Mouse (Mus musculus) stomach, embryonic 15.5 days (tissue): ENCODE results near the gene Hmgcll1. TPM values are rescaled to one million over a fixed set of nuclear protein-coding genes. Genes with fewer than 3 reads are reported as not detected.
A peak's percentile ranks its signal among the peaks of the same experiment; 100 is the strongest.
"Not testable (repeated sequence)": the region's sequence is repeated elsewhere in the genome, so short reads cannot be mapped to it uniquely, and the experiment has no call there.

Experiments
- ATAC-seq: fragments of 200-750 bp; cut with Nextera tagmentation; 2 replicates; pipeline ENCODE4 v1.8.0; 2017; ENCODE audit warnings: low read depth, moderate number of reproducible peaks, moderate TSS enrichment; ENCODE audit not compliant: insufficient read depth, low FRiP score
- H3K27ac ChIP-seq: fragments of 300-500 bp; sonication (generic); 2 replicates; pipeline ENCODE4 v1.5.1; 2015; ENCODE audit warnings: mild to moderate bottlenecking, inconsistent platforms
- H3K27me3 ChIP-seq: fragments of 300-500 bp; sonication (generic); replicated peaks from 2 replicates; pipeline ENCODE4 v1.6.1; 2015; ENCODE audit warnings: inconsistent platforms
- H3K36me3 ChIP-seq: fragments of 300-500 bp; sonication (generic); 2 replicates; pipeline ENCODE4 v1.6.1; 2015; ENCODE audit warnings: inconsistent platforms
- H3K4me1 ChIP-seq: fragments of 300-500 bp; sonication (generic); 2 replicates; pipeline ENCODE4 v1.6.1; 2015; ENCODE audit warnings: inconsistent platforms
- H3K4me2 ChIP-seq: fragments of 300-500 bp; sonication (generic); 2 replicates; pipeline ENCODE4 v1.6.1; 2015; ENCODE audit warnings: mild to moderate bottlenecking, inconsistent platforms
- H3K4me3 ChIP-seq: fragments of 300-500 bp; sonication (generic); replicated peaks from 2 replicates; pipeline ENCODE4 v1.5.1; 2015; ENCODE audit warnings: inconsistent platforms
- H3K9ac ChIP-seq: fragments of 300-500 bp; sonication (generic); 2 replicates; pipeline ENCODE4 v1.6.1; 2015; ENCODE audit warnings: inconsistent platforms
- H3K9me3 ChIP-seq: fragments of 300-500 bp; sonication (generic); 2 replicates; pipeline ENCODE4 v1.6.1; 2016; ENCODE audit warnings: inconsistent platforms
- WGBS: fragments of 180-500 bp; shearing (Covaris S2); methylation state at CpG from one replicate; pipeline ENCODE4 v1.1.7; 2015; 5-methylcytosine and 5-hydroxymethylcytosine counted together
- polyA plus RNA-seq: library from polyadenylated mRNA; unstranded; fragments of >200 nt; fragmentation: Nextera tagmentation; extraction: Ambion mirVana; gene quantifications from 2 replicates; pipeline ENCODE4 v1.2.1, GENCODE M21; 2015

Gene Hmgcll1
- polyA plus RNA-seq, 1 experiment from 2014 or later = 4.4 TPM

DNA sequence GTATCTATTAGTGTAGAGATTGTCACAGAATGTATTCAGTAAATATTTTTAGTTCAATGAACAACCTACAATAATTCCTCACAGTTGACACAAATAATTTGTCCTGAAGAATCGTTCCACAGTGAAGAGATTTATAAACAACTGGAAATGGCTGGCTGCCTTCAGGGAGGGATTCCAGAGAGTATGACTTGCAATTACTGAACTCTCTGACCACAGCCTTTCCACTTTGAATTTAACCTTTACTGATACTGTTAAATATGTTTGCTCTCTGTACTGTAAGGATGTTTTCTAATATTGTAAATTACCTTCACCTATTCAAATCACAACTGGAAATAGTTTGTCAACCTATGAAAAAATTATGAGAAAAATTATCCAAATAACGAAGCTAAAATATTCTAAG lies 76.9 kb downstream of the Hmgcll1 start:
- no peaks in the 10 kb centered on the region for H3K9me3 ChIP-seq
- WGBS = 38% methylated on average over 2 of the region's 2 CpGs
- H3K4me2 ChIP-seq = no peak overlapping the region
- no peak overlapping the region for H3K27ac ChIP-seq
- H3K4me1 ChIP-seq = no peaks in the 10 kb centered on the region
- no peak overlapping the region for H3K9ac ChIP-seq
- H3K36me3 ChIP-seq = no peaks in the 10 kb centered on the region
- H3K27me3 ChIP-seq = no peaks in the 10 kb centered on the region
- no peak for ATAC-seq
- H3K4me3 ChIP-seq = no peak overlapping the region

DNA sequence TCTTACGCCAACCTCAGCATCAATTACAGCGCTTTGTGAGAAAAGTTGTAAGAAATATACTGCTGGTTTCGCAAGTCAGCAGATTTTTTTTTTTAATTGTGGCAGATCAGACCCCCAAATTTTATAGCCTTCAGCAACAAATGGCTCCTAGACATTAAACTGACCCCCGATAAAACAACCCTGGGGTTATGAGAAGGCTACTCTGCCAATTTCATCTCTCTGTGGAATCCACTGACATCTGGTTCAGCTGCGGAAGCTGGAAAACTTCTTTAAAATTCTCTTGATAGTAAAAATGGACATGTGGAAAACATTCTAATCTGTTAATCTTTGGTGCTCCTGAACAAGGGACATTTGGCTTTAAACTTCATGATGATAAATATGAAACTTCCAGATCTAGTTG lies 82.6 kb downstream of the Hmgcll1 start:
- no peak overlapping the region for H3K4me2 ChIP-seq
- 77% methylated on average over 5 of the region's 5 CpGs for WGBS
- H3K9ac ChIP-seq = no peak overlapping the region
- no peak overlapping the region for H3K4me3 ChIP-seq
- no peaks in the 10 kb centered on the region for H3K4me1 ChIP-seq
- H3K9me3 ChIP-seq = no peaks in the 10 kb centered on the region
- H3K36me3 ChIP-seq = no peaks in the 10 kb centered on the region
- H3K27me3 ChIP-seq = no peaks in the 10 kb centered on the region
- ATAC-seq = no peak
- H3K27ac ChIP-seq = no peak overlapping the region

DNA sequence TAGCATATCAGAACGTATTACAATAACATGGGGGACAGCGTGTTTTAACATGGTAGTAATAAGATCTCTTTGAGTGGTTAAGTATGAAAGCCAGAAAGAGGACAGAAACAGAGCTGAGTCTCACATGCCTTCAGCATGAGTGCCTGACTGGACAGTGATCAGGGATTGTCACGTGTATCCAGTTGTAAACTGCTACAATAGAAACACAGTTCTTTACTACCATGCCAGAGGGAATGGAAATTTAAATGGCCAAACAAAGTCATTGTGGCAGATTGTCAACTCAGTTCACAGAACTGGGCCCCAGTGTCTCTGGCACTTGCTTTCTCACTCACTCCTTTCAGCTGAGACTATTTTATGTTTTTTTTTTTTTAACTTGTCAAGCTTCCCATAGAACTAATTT lies 85.3 kb downstream of the Hmgcll1 start:
- WGBS = 72% methylated on average over 3 of the region's 3 CpGs
- Histone ChIP-seq H3K9ac (no peak overlapping the region), H3K36me3 (no peaks in the 10 kb centered on the region), H3K4me2 (no peak overlapping the region), H3K9me3 (no peaks in the 10 kb centered on the region), H3K27ac (no peak overlapping the region), H3K4me3 (no peak overlapping the region), H3K4me1 (no peaks in the 10 kb centered on the region), H3K27me3 (no peaks in the 10 kb centered on the region)
- ATAC-seq = no peak

DNA sequence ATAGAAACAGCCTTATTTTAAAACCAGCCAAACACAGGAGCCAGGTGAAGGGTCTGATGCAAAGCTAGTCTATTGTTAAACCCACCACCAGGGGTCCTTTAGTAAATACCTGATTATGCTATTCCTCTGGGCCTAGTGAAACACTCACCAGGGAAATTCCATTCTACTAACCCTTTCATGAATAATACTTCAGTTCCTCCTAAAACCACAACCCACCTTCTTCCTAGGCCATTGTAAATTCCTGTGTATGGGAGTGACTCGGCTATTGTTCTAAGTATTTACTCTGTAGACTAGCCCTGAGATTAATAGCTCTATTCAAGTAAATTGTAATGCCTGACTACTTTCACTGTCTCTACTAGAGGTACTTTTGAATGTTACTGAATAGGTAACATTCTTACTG lies 89.8 kb downstream of the Hmgcll1 start:
- not testable (repeated sequence) for ATAC-seq, H3K4me1 ChIP-seq, H3K4me2 ChIP-seq, H3K9me3 ChIP-seq, H3K9ac ChIP-seq, H3K36me3 ChIP-seq, H3K27me3 ChIP-seq, H3K4me3 ChIP-seq
- WGBS = 50% methylated on average over 1 of the region's 1 CpGs
- peak overlapping the region; percentile 21; the same call in 1 of the 2 replicates for H3K27ac ChIP-seq

DNA sequence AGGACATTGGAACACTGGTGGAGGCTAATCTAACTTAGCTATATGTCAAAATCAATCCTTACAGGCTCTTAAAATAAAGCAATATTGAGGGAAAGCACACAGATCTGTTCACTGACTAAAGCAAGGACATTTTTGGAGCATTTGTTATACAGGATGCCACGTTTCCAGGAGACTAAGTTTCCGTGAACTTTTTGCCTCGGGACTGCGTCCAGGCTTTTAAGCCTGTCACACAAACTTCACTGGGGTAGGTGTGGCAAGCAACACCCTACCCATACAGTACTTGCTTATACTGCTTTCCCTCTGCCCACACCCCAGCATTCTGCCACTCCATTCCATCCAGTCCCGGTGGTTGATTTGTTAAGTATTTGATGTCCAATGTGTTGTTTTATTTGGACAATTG lies 90.2 kb downstream of the Hmgcll1 start:
- Histone ChIP-seq H3K4me3 (no peak overlapping the region), H3K36me3 (no peaks in the 10 kb centered on the region), H3K4me2 (no peak overlapping the region), H3K27me3 (no peaks in the 10 kb centered on the region), H3K9ac (no peak overlapping the region), H3K27ac (peak overlapping the region; percentile 21; the same call in 1 of the 2 replicates), H3K9me3 (no peaks in the 10 kb centered on the region), H3K4me1 (no peaks in the 10 kb centered on the region)
- 84% methylated on average over 5 of the region's 5 CpGs for WGBS
- no peak for ATAC-seq

DNA sequence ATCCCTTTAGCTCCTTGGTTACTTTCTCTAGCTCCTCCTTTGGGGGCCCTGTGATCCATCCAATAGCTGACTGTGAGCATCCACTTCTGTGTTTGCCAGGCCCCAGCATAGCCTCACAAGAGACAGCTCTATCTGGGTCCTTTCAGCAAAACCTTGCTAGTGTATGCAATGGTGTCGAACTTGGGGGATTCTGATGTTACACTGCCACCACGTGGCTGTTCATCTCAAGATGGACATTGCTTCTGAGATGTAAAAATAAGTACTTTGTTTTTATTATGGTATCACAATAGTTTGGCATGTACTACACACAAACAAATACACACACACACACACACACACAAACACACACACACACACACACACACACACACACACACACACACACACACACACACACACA lies 108.2 kb downstream of the Hmgcll1 start:
- H3K36me3 ChIP-seq, H3K4me3 ChIP-seq, H3K27me3 ChIP-seq, H3K4me1 ChIP-seq, H3K4me2 ChIP-seq, H3K9ac ChIP-seq, H3K9me3 ChIP-seq, ATAC-seq, H3K27ac ChIP-seq: not testable (repeated sequence)
- 0% methylated on average over 2 of the region's 2 CpGs for WGBS

DNA sequence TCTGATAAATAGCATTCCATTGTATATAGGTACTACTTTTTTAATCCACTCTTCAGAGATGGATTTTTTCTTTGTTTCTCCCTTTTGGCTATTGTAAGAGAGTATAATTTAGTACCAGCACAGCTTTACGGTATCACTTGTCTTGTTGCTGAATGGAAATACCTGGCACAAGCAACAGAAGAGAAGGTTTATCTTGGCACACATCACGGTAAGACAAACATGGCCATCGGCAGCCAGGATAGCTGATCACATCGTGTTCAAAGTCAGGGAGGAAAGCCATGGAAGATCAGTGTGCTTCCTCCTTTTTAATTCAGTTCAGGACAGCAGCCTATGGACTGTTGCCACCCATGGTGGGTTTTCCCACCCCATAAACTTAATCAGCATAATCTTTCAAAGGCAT lies 109.6 kb downstream of the Hmgcll1 start:
- Histone ChIP-seq H3K36me3 (no peaks in the 10 kb centered on the region), H3K27me3 (no peaks in the 10 kb centered on the region), H3K4me3 (no peak overlapping the region), H3K4me1 (no peaks in the 10 kb centered on the region), H3K4me2 (no peak overlapping the region), H3K27ac (no peak overlapping the region), H3K9me3 (no peaks in the 10 kb centered on the region), H3K9ac (no peak overlapping the region)
- 71% methylated on average over 4 of the region's 4 CpGs for WGBS
- ATAC-seq = no peak

DNA sequence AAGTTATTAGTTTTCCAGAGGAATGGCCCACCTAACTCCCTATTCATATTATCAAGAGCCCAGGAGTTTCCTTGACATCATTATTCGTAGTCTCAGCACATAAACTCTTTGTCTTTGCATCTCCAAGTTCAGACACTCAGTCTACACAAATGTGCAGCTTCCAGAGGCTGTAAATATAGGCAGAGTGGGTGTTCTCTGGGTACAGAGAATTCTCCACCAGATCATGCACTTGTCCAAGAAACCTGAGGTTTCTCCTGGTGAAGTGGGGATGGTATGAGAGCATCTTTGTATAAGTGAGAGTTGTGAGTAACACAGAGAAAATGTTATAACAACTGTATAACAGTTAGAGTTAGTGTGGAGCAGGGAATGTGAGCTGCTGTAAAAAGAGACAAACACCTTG lies 114.7 kb downstream of the Hmgcll1 start:
- Histone ChIP-seq H3K36me3 (no peaks in the 10 kb centered on the region), H3K27ac (no peak overlapping the region), H3K4me3 (no peak overlapping the region), H3K9ac (no peak overlapping the region), H3K4me2 (no peak overlapping the region), H3K4me1 (no peaks in the 10 kb centered on the region), H3K9me3 (no peaks in the 10 kb centered on the region), H3K27me3 (no peaks in the 10 kb centered on the region)
- 70% methylated on average over 1 of the region's 1 CpGs for WGBS
- ATAC-seq = no peak

DNA sequence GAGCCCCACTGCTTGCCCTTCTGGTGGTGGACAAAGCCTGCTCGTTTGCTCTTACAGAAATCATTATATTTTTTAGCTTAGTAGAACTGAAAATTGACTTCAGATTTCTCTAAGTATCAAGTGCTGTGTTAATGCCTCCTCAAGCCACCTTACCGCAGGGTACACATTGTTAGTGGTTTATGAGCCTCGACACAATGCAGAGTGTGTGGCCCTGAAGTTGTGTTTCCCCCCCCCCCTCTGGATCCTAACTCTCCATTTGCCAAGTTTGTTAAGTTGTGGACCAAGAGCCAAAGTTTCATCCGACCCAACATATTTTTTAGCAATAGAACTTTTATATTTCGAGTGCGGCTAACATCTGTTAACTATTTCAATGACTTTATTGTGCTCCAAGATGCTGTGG lies 119.4 kb downstream of the Hmgcll1 start:
- no peak overlapping the region for H3K9ac ChIP-seq
- no peak overlapping the region for H3K4me2 ChIP-seq
- H3K4me3 ChIP-seq = no peak overlapping the region
- no peaks in the 10 kb centered on the region for H3K4me1 ChIP-seq
- no peaks in the 10 kb centered on the region for H3K36me3 ChIP-seq
- 88% methylated on average over 6 of the region's 6 CpGs for WGBS
- no peaks in the 10 kb centered on the region for H3K9me3 ChIP-seq
- no peak overlapping the region for H3K27ac ChIP-seq
- no peak for ATAC-seq
- H3K27me3 ChIP-seq = no peaks in the 10 kb centered on the region

GRCm38 (mm10) chr9:76138378-76139109 lies 123.9 kb downstream of the Hmgcll1 start:
- H3K27me3 ChIP-seq = no peaks in the 10 kb centered on the region
- no peak overlapping the region for H3K27ac ChIP-seq
- no peak for ATAC-seq
- H3K36me3 ChIP-seq = no peaks in the 10 kb centered on the region
- H3K9ac ChIP-seq = no peak overlapping the region
- H3K4me2 ChIP-seq = no peak overlapping the region
- H3K4me3 ChIP-seq = no peak overlapping the region
- 74% methylated on average over 3 of the region's 3 CpGs for WGBS
- no peaks in the 10 kb centered on the region for H3K9me3 ChIP-seq
- no peaks in the 10 kb centered on the region for H3K4me1 ChIP-seq

DNA sequence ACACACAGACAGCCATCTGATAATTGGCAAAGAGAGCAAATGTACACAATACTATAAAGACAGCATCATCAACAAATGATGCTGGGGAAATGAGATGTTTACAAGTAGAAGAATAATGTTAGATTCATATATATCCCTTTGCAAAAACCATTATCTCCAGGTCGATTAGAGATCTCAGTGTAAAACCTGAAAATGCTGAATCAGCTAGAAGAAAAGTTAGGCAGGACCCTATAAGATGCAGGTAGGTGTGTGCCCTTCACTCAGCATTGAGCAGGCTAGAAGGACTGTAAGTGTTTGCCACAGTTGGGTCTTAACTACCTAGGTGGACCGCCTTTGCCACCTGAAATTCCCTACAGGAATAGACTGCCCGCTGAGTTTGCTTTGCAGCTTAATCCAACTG lies 130.9 kb downstream of the Hmgcll1 start:
- H3K4me3 ChIP-seq = no peak overlapping the region
- no peak for ATAC-seq
- no peaks in the 10 kb centered on the region for H3K36me3 ChIP-seq
- WGBS = 69% methylated on average over 3 of the region's 3 CpGs
- no peak overlapping the region for H3K9ac ChIP-seq
- H3K4me1 ChIP-seq = no peaks in the 10 kb centered on the region
- no peak overlapping the region for H3K27ac ChIP-seq
- no peaks in the 10 kb centered on the region for H3K27me3 ChIP-seq
- no peak overlapping the region for H3K4me2 ChIP-seq
- H3K9me3 ChIP-seq = no peaks in the 10 kb centered on the region

GRCm38 (mm10) chr9:76162446-76162845 lies 147.8 kb downstream of the Hmgcll1 start:
- Histone ChIP-seq H3K4me1 (no peaks in the 10 kb centered on the region), H3K36me3 (no peaks in the 10 kb centered on the region), H3K9me3 (no peaks in the 10 kb centered on the region), H3K9ac (no peak overlapping the region), H3K27me3 (no peaks in the 10 kb centered on the region), H3K4me3 (no peak overlapping the region), H3K27ac (no peak overlapping the region), H3K4me2 (no peak overlapping the region)
- 51% methylated on average over 8 of the region's 8 CpGs for WGBS
- ATAC-seq = no peak

GRCm38 (mm10) chr9:76168355-76168754 lies 153.7 kb downstream of the Hmgcll1 start:
- Histone ChIP-seq H3K9ac (no peak overlapping the region), H3K36me3 (no peaks in the 10 kb centered on the region), H3K9me3 (no peaks in the 10 kb centered on the region), H3K27ac (no peak overlapping the region), H3K27me3 (no peaks in the 10 kb centered on the region), H3K4me3 (no peak overlapping the region), H3K4me2 (no peak overlapping the region), H3K4me1 (no peaks in the 10 kb centered on the region)
- no peak for ATAC-seq
- WGBS = 52% methylated on average over 3 of the region's 3 CpGs
